Mouse (Mus musculus): Measurements from ENCODE around the gene Abcc5. TPM values are rescaled to one million over a fixed set of nuclear protein-coding genes. Genes with fewer than 3 reads are reported as not detected.
"Not testable (repeated sequence)": the region's sequence is repeated elsewhere in the genome, so short reads cannot be mapped to it uniquely, and the experiment has no call there.

Abcc5 gene
- polyA plus RNA-seq, 1 experiment from 2014 or later: 105 TPM

GRCm38 (mm10) chr16:20390233-20390632 is 36.0 kb downstream of the Abcc5 start:
- no peaks in the 10 kb centered on the region for H3K4me1 ChIP-seq
- 77% methylated on average over 6 of the region's 6 CpGs for WGBS
- no peak overlapping the region for H3K4me3 ChIP-seq
- peaks cover 79% of the 10 kb centered on the region for H3K36me3 ChIP-seq (ENCODE audit: poor library complexity, severe bottlenecking)
- H3K9ac ChIP-seq: no peak overlapping the region
- ATAC-seq: no peak
- no peaks in the 10 kb centered on the region for H3K9me3 ChIP-seq (replicated peaks)
- no peaks in the 10 kb centered on the region for H3K27me3 ChIP-seq
- no peak overlapping the region for H3K4me2 ChIP-seq
- H3K27ac ChIP-seq: no peak overlapping the region

- H3K4me2 ChIP-seq: no peak overlapping the region
- peaks cover 59% of the 10 kb centered on the region for H3K36me3 ChIP-seq (ENCODE audit: poor library complexity, severe bottlenecking)
- no peaks in the 10 kb centered on the region for H3K27me3 ChIP-seq
- H3K4me3 ChIP-seq: no peak overlapping the region
- no peaks in the 10 kb centered on the region for H3K4me1 ChIP-seq
- H3K9me3 ChIP-seq (replicated peaks): no peaks in the 10 kb centered on the region
- WGBS: 80% methylated on average over 5 of the region's 5 CpGs
- no peak overlapping the region for H3K9ac ChIP-seq
- no peak overlapping the region for H3K27ac ChIP-seq
- ATAC-seq: no peak
These were observed 45.2 kb downstream of the Abcc5 start for GRCm38 (mm10) chr16:20381031-20381430.

- H3K27me3 ChIP-seq: no peaks in the 10 kb centered on the region
- no peaks in the 10 kb centered on the region for H3K9me3 ChIP-seq (replicated peaks)
- no peak overlapping the region for H3K27ac ChIP-seq
- H3K36me3 ChIP-seq (ENCODE audit: poor library complexity, severe bottlenecking): peaks cover 80% of the 10 kb centered on the region
- no peak overlapping the region for H3K9ac ChIP-seq
- WGBS: 83% methylated on average over 5 of the region's 5 CpGs
- ATAC-seq: no peak
- H3K4me1 ChIP-seq: no peaks in the 10 kb centered on the region
- H3K4me2 ChIP-seq: no peak overlapping the region
- no peak overlapping the region for H3K4me3 ChIP-seq
These were observed 50.9 kb downstream of the Abcc5 start for GRCm38 (mm10) chr16:20375341-20375740.

GRCm38 (mm10) chr16:20371731-20372130 is 54.5 kb downstream of the Abcc5 start:
- Histone ChIP-seq H3K27me3 (no peaks in the 10 kb centered on the region), H3K4me1 (no peaks in the 10 kb centered on the region), H3K4me2 (no peak overlapping the region), H3K36me3 (ENCODE audit: poor library complexity, severe bottlenecking) (peaks cover 93% of the 10 kb centered on the region), H3K27ac (no peak overlapping the region), H3K9ac (no peak overlapping the region), H3K4me3 (no peak overlapping the region), H3K9me3 (replicated peaks) (no peaks in the 10 kb centered on the region)
- WGBS: 85% methylated on average over 4 of the region's 4 CpGs
- no peak for ATAC-seq

- no peak overlapping the region for H3K9ac ChIP-seq
- no peaks in the 10 kb centered on the region for H3K27me3 ChIP-seq
- H3K4me3 ChIP-seq: no peak overlapping the region
- ATAC-seq: no peak
- H3K9me3 ChIP-seq (replicated peaks): no peaks in the 10 kb centered on the region
- no peak overlapping the region for H3K27ac ChIP-seq
- no peaks in the 10 kb centered on the region for H3K4me1 ChIP-seq
- no peak overlapping the region for H3K4me2 ChIP-seq
- WGBS: 94% methylated on average over 9 of the region's 9 CpGs
- peaks cover 95% of the 10 kb centered on the region for H3K36me3 ChIP-seq (ENCODE audit: poor library complexity, severe bottlenecking)
These were observed 58.0 kb downstream of the Abcc5 start for GRCm38 (mm10) chr16:20368221-20368620.

GRCm38 (mm10) chr16:20362121-20362520 is 64.1 kb downstream of the Abcc5 start:
- no peaks in the 10 kb centered on the region for H3K27me3 ChIP-seq
- no peaks in the 10 kb centered on the region for H3K4me1 ChIP-seq
- no peak for ATAC-seq
- peaks cover 97% of the 10 kb centered on the region for H3K36me3 ChIP-seq (ENCODE audit: poor library complexity, severe bottlenecking)
- 88% methylated on average over 11 of the region's 11 CpGs for WGBS
- no peaks in the 10 kb centered on the region for H3K9me3 ChIP-seq (replicated peaks)
- H3K27ac ChIP-seq: no peak overlapping the region
- no peak overlapping the region for H3K4me3 ChIP-seq
- no peak overlapping the region for H3K9ac ChIP-seq
- no peak overlapping the region for H3K4me2 ChIP-seq

GRCm38 (mm10) chr16:20361496-20361895 is 64.7 kb downstream of the Abcc5 start:
- not testable (repeated sequence) for H3K27me3 ChIP-seq; H3K4me1 ChIP-seq; H3K9me3 ChIP-seq (replicated peaks); H3K27ac ChIP-seq; H3K9ac ChIP-seq; H3K4me2 ChIP-seq; ATAC-seq; H3K4me3 ChIP-seq
- 95% methylated on average over 3 of the region's 3 CpGs for WGBS
- H3K36me3 ChIP-seq (ENCODE audit: poor library complexity, severe bottlenecking): peaks cover 96% of the 10 kb centered on the region

- Histone ChIP-seq H3K36me3 (ENCODE audit: poor library complexity, severe bottlenecking) (peaks cover 97% of the 10 kb centered on the region), H3K4me3 (no peak overlapping the region), H3K27ac (no peak overlapping the region), H3K4me1 (no peaks in the 10 kb centered on the region), H3K9me3 (replicated peaks) (no peaks in the 10 kb centered on the region), H3K4me2 (no peak overlapping the region), H3K27me3 (no peaks in the 10 kb centered on the region), H3K9ac (no peak overlapping the region)
- no peak for ATAC-seq
- 73% methylated on average over 9 of the region's 9 CpGs for WGBS
These were observed 66.4 kb downstream of the Abcc5 start for GRCm38 (mm10) chr16:20359643-20360295.

- no peak overlapping the region for H3K9ac ChIP-seq
- H3K27me3 ChIP-seq: no peaks in the 10 kb centered on the region
- H3K4me1 ChIP-seq: no peaks in the 10 kb centered on the region
- no peak overlapping the region for H3K4me3 ChIP-seq
- H3K36me3 ChIP-seq (ENCODE audit: poor library complexity, severe bottlenecking): peaks cover 94% of the 10 kb centered on the region
- no peak overlapping the region for H3K27ac ChIP-seq
- ATAC-seq: no peak
- 98% methylated on average over 5 of the region's 5 CpGs for WGBS
- no peak overlapping the region for H3K4me2 ChIP-seq
- H3K9me3 ChIP-seq (replicated peaks): no peaks in the 10 kb centered on the region
These were observed 68.4 kb downstream of the Abcc5 start for GRCm38 (mm10) chr16:20357837-20358236.

- no peak overlapping the region for H3K27ac ChIP-seq
These were observed 71.4 kb downstream of the Abcc5 start for GRCm38 (mm10) chr16:20354762-20355161.

GRCm38 (mm10) chr16:20354011-20354410 is 72.2 kb downstream of the Abcc5 start:
- Histone ChIP-seq H3K4me3 (no peak overlapping the region), H3K9me3 (replicated peaks) (no peaks in the 10 kb centered on the region), H3K9ac (no peak overlapping the region), H3K4me2 (no peak overlapping the region), H3K27me3 (no peaks in the 10 kb centered on the region), H3K36me3 (ENCODE audit: poor library complexity, severe bottlenecking) (peaks cover 86% of the 10 kb centered on the region), H3K27ac (no peak overlapping the region), H3K4me1 (no peaks in the 10 kb centered on the region)
- 96% methylated on average over 1 of the region's 1 CpGs for WGBS
- no peak for ATAC-seq

More at GRCm38 (mm10) chr16:20354762-20355161, 71.4 kb downstream of the Abcc5 start:
- Histone ChIP-seq H3K4me3 (no peak overlapping the region), H3K9me3 (replicated peaks) (no peaks in the 10 kb centered on the region), H3K4me2 (no peak overlapping the region), H3K4me1 (no peaks in the 10 kb centered on the region), H3K27me3 (no peaks in the 10 kb centered on the region), H3K9ac (no peak overlapping the region), H3K36me3 (ENCODE audit: poor library complexity, severe bottlenecking) (peaks cover 86% of the 10 kb centered on the region)
- no peak for ATAC-seq
- WGBS: 96% methylated on average over 2 of the region's 2 CpGs

- no peaks in the 10 kb centered on the region for H3K9me3 ChIP-seq (replicated peaks)
- H3K4me1 ChIP-seq: no peaks in the 10 kb centered on the region
- peaks cover 54% of the 10 kb centered on the region for H3K36me3 ChIP-seq (ENCODE audit: poor library complexity, severe bottlenecking)
- H3K27me3 ChIP-seq: no peaks in the 10 kb centered on the region
- no peak for ATAC-seq
- no peak overlapping the region for H3K4me2 ChIP-seq
- WGBS: 84% methylated on average over 1 of the region's 1 CpGs
- no peak overlapping the region for H3K9ac ChIP-seq
- no peak overlapping the region for H3K4me3 ChIP-seq
- no peak overlapping the region for H3K27ac ChIP-seq
These were observed 80.7 kb downstream of the Abcc5 start for GRCm38 (mm10) chr16:20345464-20345863.

GRCm38 (mm10) chr16:20338616-20339015 is 87.6 kb downstream of the Abcc5 start:
- H3K36me3 ChIP-seq (ENCODE audit: poor library complexity, severe bottlenecking): peaks cover 66% of the 10 kb centered on the region
- 98% methylated on average over 3 of the region's 3 CpGs for WGBS
- no peak for ATAC-seq
- H3K9me3 ChIP-seq (replicated peaks): no peaks in the 10 kb centered on the region
- H3K4me2 ChIP-seq: no peak overlapping the region
- no peak overlapping the region for H3K27ac ChIP-seq
- no peak overlapping the region for H3K4me3 ChIP-seq
- H3K27me3 ChIP-seq: no peaks in the 10 kb centered on the region
- H3K4me1 ChIP-seq: no peaks in the 10 kb centered on the region
- H3K9ac ChIP-seq: no peak overlapping the region
